Mouse (Mus musculus) embryo, embryonic 10 days (tissue): ENCODE measurements around the gene Acbd6.
A peak's percentile ranks its signal among the peaks of the same experiment; 100 is the strongest.

Experiments used
- DNase-seq: peaks from one replicate; pipeline ENCODE4 v3.0.0-alpha.2; 2015; ENCODE audit warnings: low spot score

Gene Acbd6

DNA sequence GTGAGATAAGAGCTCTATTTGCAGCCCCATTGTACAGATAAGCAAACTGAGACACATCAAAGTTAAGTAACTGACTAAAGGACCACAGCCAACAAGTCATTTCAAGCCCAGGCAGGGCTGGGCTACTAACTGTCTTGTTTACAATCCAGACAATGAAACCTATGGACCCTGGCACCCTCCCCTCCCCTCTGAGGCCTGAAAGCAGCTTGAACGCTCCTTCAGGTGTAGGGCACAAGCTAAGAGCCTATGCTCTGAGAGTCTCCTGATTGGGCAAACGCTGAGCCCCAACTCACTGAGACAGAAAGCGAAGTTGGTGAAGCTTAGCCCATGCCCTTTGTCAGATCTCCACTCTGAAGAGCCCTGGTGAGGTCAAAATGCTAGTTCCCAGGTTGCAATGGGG lies 166.4 kb downstream of the Acbd6 start:
- no peak for DNase-seq

DNA sequence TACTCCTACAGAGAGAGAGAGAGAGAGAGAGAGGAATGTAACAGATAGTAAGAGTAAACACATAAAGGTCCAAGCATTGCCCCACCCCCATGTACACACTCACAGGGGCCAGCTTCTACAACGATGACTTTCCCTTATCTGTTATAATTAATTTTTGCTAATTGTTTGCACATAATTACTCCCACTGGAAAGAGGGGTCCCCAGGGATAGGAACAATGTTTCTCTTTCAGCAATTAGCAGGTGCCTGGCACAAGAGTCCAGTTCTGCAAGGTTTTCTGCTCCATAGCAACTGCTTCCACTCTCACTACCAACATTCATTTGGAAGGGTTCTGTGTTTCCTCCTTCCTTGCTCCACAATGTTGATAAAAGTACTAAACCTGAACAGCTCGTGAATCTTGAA lies 168.0 kb downstream of the Acbd6 start:
- DNase-seq = no peak

DNA sequence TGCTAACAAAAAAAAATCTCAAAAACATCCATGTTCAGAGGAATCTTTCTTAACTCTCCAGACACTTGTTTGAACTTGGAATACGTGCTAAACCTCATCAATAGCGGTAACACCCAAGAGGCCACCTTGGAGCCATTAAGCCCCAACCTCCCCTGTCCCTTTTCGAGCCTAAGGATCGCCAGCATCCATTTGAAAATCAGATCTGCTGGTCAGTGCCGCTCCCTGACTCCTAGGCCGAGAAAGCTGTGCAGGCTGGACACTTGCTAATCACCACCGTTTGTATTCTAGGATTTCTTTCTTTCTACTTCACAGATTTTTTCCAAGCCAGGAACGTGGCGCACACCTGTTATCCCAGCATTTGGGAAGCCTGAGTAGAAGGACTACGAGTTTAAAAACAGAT lies 169.9 kb downstream of the Acbd6 start:
- no peak for DNase-seq

DNA sequence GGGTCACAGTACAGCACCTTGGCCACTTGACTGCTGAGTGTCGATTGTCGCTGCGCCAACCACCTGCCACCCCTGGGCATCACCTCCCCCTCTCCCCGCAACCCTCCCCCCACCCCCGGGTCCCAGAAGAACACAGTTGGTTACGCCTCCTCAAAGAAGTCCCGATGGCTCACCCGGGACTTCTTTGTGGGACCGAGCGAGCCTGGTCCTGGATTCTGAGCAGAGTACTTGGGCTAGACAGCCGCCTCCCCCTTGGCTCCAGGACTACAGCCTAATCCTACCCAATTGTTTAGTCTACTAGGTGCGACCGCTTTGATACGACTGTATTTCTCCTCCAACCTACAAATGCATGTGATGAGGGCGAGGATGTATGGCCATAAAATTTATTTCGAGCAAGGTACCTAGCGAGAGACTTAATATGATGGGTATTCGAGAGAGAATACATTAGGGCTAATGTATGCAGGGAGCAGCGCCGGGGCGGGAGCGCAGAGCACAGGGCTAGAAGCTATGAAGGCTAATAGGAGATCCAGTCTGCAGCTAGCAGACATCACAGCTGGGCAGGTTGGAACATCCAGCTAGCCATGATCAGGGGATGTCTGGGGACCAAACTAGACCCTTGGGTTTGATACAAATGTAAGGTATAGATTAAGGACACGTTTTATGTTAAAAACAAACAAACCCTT lies 171.3 kb downstream of the Acbd6 start:
- no peak for DNase-seq

DNA sequence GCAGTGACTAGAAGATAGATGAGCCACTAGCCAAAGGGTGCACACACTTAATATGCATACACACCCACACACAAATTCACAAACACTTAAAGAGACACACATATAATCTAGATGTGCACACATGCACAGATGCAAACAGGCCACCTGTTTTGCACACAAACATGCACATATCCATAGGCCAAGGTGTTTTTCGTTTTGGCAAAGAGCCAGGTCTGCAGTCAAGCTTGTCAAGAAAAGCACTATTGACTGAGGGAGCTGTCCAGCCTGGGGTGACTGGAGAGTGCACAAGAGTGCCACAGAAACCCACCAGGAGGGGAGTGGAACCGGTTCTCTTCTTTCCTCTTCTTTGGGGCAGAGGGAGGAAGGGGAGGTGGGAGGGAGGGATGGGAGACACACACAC lies 173.2 kb downstream of the Acbd6 start:
- no peak for DNase-seq

DNA sequence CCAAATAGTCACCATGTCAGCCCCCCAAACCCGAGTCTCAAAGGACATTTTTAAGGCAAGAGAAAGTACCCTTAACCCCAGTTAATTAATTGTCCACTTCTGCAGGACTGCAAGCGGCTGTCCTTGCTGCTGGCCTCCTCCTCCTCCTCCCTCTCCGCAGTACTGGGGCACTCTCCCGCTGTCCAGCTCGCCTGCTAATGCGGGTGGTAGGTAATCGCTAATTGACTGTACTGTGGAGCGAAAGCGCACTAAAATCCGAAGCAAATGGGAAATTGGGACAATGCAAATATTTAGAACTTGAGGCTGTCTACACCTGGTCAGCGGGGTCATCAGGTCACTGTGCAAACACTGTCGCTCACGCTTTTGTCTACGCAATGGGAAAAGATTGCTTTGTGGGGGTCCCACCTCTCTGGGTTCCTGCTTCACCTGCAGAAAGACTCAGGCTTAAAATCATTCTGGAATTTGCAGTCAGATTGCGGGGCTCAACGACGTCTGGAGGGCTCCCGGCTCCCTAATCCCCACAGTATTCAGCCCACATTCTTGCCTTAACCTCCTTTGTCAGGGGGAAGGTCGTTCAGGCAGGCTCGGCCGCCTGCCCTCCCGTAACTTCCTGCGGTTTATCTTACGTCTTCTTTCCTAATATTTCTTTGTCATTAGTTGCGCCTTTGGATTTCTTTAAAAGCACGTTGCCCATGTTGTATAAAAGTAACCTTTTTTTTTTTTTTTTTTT lies 178.3 kb downstream of the Acbd6 start:
- peak; percentile 38 for DNase-seq

DNA sequence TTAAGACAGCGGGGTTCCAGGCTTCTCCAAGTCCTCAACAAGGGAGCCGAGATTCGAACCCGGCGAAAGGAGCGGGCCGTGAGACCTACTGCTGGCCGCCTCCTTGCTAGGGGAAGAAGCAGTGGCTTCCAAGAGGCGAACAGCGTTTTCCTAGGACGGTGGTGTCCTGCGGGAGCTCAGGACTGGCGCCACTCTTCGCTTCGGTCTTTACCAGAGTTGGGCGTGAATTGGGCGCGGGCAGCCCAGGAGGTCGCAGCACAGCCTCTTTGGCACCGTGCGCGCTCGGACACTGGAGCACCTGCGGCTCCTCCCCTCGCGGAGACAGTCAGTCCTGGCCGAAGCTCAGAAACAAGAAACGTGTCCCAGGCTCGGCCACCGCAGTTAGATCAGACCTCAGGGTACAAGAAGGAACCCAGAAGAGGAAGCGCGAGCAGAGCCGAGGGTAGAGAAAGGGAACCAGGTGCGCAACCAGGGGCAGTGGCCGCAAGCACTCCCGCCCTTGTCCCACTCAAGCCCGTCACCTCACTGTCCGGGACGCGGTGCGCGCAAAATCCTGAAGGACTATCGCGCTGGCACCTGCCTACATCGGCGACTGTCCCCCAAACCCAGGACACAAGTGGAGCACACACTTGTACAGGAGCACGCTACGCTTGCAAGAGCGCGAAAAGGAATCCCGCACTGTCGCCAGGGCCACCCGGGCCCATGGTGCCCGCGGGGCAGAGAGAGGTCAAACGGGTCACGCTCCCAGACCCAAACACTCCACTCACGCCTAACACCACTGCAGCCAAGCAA lies 179.3 kb downstream of the Acbd6 start:
- peak; percentile 49 for DNase-seq

DNA sequence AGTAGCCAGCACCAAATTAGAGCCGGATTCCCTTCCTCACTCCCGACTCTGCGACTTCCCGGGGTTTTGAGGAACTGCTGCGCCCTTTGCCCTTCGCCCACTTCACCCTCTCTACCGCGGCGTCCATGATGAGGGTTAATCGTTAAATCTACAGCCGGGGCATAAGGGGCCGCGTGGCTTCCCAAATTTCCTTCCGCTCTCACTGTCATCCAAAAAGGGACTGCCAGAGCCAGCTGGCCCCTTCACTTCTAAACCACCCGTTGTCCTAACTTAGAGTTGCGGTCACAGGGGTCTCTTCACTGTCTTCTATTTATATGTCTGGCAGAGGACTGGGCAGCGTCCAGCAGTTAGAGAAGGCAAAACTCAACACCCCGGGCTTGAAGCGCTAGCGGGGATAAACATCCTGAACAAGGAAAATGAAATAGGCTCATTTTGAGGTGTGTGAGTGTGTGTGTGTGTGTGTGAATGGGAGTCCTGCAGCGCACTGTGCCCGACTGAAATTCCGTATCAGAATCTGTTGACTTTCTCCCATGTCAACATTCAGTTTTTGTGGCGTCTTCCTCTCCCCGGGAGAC lies 180.0 kb downstream of the Acbd6 start:
- no peak for DNase-seq
